ENCODE assay signal across 17 mouse cellular contexts in the genomic region with DNA sequence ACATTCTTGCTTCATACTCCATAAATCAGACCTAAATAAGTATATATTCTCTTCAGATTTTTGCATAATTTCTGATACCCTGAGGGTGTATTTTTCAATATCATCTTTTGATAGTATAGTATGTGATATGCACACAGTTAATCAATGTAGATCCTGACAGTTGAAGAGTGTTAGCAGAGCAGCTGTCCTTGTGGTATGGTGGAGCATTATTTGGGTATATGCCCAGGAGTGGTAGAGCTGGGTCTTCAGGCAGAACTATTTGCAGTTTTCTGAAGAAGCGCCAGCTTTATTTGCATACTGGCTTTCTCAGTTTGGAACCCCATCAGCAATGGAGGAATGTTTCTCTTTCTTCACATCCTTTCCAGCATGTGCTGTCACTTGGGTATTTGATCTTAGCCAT.
"Had no signal": no experiment of that assay in that cellular context is flagged by ENCODE, and none has a peak within 500 bp of the region (broad histone marks: within the 10 kb centered on the region; RNA-seq: fewer than 3 reads in every experiment).

No protein-coding gene starts in this region.

- H3K27me3 ChIP-seq: liver, embryonic 13.5 days; midbrain, embryonic 12.5 days; neural tube, embryonic 12.5 days; stomach, embryonic 15.5 days had no signal

- H3K9me3 ChIP-seq: liver, embryonic 13.5 days; midbrain, embryonic 12.5 days; neural tube, embryonic 12.5 days; stomach, embryonic 15.5 days had no signal

- DNase-seq: kidney, adult 18-20 months; kidney, postnatal 10 days; kidney, postnatal 36 days; layer of hippocampus, postnatal 36 days; liver, embryonic 13.5 days; lung, adult 2 months; lung, postnatal 14 days; lung, postnatal 4 days; retina, postnatal 1 day; right cerebral cortex, postnatal 25 days; spleen, adult 18-20 months; thymus, postnatal 25 days had no signal

- H3K27ac ChIP-seq: left cerebral cortex, adult 2 months; liver, embryonic 13.5 days; midbrain, embryonic 12.5 days; neural tube, embryonic 12.5 days; stomach, embryonic 15.5 days had no signal

- H3K4me3 ChIP-seq: left cerebral cortex, adult 2 months; liver, embryonic 13.5 days; midbrain, embryonic 12.5 days; neural tube, embryonic 12.5 days; stomach, embryonic 15.5 days had no signal

- ATAC-seq: midbrain, embryonic 16.5 days had no signal

- H3K36me3 ChIP-seq: liver, embryonic 13.5 days; midbrain, embryonic 12.5 days; neural tube, embryonic 12.5 days; stomach, embryonic 15.5 days had no signal

- H3K4me1 ChIP-seq: liver, embryonic 13.5 days; midbrain, embryonic 12.5 days; neural tube, embryonic 12.5 days; stomach, embryonic 15.5 days had no signal

- H3K9ac ChIP-seq: liver, embryonic 13.5 days; midbrain, embryonic 12.5 days; neural tube, embryonic 12.5 days; stomach, embryonic 15.5 days had no signal

- H3K4me2 ChIP-seq: liver, embryonic 13.5 days; midbrain, embryonic 12.5 days; neural tube, embryonic 12.5 days; stomach, embryonic 15.5 days had no signal
